Mouse (Mus musculus) neutrophil, adult 83 days (primary cell): Measurements from ENCODE around the gene Olfr811. TPM values are rescaled to one million over a fixed set of nuclear protein-coding genes. Genes with fewer than 3 reads are reported as not detected.

Experiments used
- total RNA-seq, 2 experiments: library from RNA; stranded (reverse); gene quantifications; one replicate each; pipeline ENCODE4 v1.2.4; 2023

The Olfr811 gene
- total RNA-seq: not detected

GRCm38 (mm10) chr10:129804296-129804695 is at the start of gene Olfr811:
Gene Olfr811 (minus strand): TSS chr10:129804396.

DNA sequence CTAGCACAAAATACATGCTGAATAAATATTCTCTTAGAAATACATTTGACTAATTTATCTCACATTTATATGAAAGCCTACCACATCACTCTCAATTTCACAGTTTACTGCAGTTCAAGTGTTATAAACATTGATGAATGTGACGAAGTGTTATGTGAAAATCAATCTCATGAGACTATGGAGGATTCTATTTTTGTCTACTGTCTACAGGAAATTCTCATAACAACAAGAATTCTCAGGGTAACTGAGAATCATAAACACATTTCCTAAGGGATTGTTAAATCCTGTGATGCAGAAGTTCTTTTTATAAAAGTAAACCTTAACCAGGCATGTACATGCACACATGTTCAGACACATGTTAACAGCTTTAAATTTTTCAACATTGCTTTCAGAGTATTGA is 41.8 kb upstream of the Olfr811 start, which contains the start of gene Olfr812:
Gene Olfr812 (minus strand): TSS at position 101 of the 400 bp plus-strand sequence.

GRCm38 (mm10) chr10:129794817-129795216 is 9.4 kb downstream of the Olfr811 start, which contains the start of gene Olfr810:
Gene Olfr810 (minus strand): TSS chr10:129794917.

GRCm38 (mm10) chr10:129774338-129774737 is 29.9 kb downstream of the Olfr811 start, which contains the start of gene Olfr809:
Gene Olfr809 (plus strand): TSS chr10:129774638.

GRCm38 (mm10) chr10:129765182-129765581 is 39.0 kb downstream of the Olfr811 start, which contains the start of gene Olfr808:
Gene Olfr808 (plus strand): TSS chr10:129765482.

DNA sequence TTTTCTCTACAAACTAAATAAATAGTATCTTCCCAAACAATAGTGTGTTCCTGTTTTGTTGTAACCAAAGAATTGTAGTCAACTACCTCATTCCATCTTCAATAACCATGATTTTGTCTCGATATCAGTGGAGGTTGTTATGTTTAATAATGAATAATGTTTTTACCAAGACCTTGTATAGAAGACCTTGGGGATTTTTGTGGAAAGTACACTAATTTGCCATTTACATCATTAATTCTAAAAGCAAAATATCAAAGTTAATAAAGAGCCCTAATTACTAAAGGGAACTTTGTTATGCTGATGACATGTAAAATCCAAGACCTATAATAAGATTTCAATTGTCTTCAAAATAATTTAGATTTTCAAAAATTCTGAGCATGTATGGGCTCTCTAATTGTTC is 46.5 kb downstream of the Olfr811 start, which contains the start of gene Olfr807:
Gene Olfr807 (minus strand): TSS at position 101 of the 400 bp plus-strand sequence.

Other genes with a start within 250 kb of the Olfr811 start
- not detected for gene Olfr794, start 236.7 kb downstream of the Olfr811 start, total RNA-seq
- gene Olfr796, start 191.8 kb downstream of the Olfr811 start, total RNA-seq: not detected
- not detected for gene Olfr798, start 176.5 kb downstream of the Olfr811 start, total RNA-seq
- not detected for gene Olfr799, start 166.9 kb downstream of the Olfr811 start, total RNA-seq
- not detected for gene Olfr800, start 146.7 kb downstream of the Olfr811 start, total RNA-seq
- gene Olfr801, start 130.5 kb downstream of the Olfr811 start, total RNA-seq: not detected
- gene Olfr802, start 116.2 kb downstream of the Olfr811 start, total RNA-seq: not detected
- gene Olfr803, start 110.1 kb downstream of the Olfr811 start, total RNA-seq: not detected
- not detected for gene Olfr804, start 101.2 kb downstream of the Olfr811 start, total RNA-seq
- not detected for gene Olfr805, start 75.0 kb downstream of the Olfr811 start, total RNA-seq
- not detected for gene Olfr806, start 62.5 kb downstream of the Olfr811 start, total RNA-seq
- gene Olfr807, start 46.6 kb downstream of the Olfr811 start, total RNA-seq: not detected
- gene Olfr808, start 38.9 kb downstream of the Olfr811 start, total RNA-seq: not detected
- not detected for gene Olfr809, start 29.8 kb downstream of the Olfr811 start, total RNA-seq
- gene Olfr810, start 9.5 kb downstream of the Olfr811 start, total RNA-seq: not detected
- gene Olfr812, start 41.7 kb upstream of the Olfr811 start, total RNA-seq: not detected
- gene Olfr813, start 51.0 kb upstream of the Olfr811 start, total RNA-seq: not detected
- not detected for gene Olfr814, start 75.5 kb upstream of the Olfr811 start, total RNA-seq
- not detected for gene Olfr815, start 101.5 kb upstream of the Olfr811 start, total RNA-seq
- not detected for gene Olfr816, start 111.2 kb upstream of the Olfr811 start, total RNA-seq
- not detected for gene Olfr818, start 144.7 kb upstream of the Olfr811 start, total RNA-seq
- gene Olfr819, start 162.9 kb upstream of the Olfr811 start, total RNA-seq: not detected
- gene Olfr247, start 171.7 kb upstream of the Olfr811 start, total RNA-seq: not detected
- gene Gm10310, start 180.7 kb upstream of the Olfr811 start, total RNA-seq: not detected
- gene Olfr820, start 208.2 kb upstream of the Olfr811 start, total RNA-seq: not detected
- not detected for gene Olfr821, start 226.0 kb upstream of the Olfr811 start, total RNA-seq